Mouse (Mus musculus): Measurements from ENCODE around the gene Cts3.
"Not testable (repeated sequence)": the region's sequence is repeated elsewhere in the genome, so short reads cannot be mapped to it uniquely, and the experiment has no call there.

The Cts3 gene

DNA sequence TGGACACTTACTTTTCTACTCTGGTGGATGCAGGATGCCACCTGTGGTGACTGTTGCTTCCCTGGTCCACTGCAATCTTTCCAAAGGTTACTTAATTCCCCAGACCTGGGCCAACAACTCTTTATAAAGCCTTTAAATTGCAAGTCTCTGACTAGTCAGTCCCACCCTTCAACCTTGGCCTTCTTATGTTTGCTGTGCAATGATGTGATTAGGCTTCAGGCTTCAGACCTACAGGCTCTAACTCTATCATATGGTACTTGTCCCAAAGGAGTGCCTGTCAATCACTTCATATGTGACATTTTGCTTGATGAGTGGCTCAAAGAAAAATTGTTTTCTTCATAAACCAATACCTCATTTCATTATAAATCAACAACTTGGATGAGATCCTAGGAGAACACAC, at the start of gene Cts3:
Cts3 (minus strand) TSS at position 101 of the 400 bp plus-strand sequence.
- no peak for DNase-seq

DNA sequence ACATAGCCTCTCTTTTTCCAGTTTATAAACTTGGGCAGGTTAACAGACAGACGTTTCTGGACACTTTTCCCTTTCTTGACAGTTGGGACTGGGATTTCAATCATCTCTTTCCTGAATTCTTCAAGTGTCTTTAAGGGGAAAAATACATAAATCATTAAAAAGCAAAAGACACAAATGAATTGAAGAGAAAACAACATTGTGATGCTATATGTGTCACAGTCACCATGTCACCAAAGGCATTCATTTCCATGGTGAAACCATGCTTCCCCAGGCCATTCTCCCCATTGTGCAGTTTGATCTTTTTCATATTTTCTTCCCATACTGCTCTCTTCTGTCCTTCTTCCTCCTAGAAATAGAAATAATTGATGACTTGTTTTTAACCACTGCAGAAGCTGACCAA, 1.9 kb downstream of the Cts3 start, which contains the start of gene Gm49352:
Gm49352 (minus strand) TSS at position 101 of the 400 bp plus-strand sequence.
- not testable (repeated sequence) for DNase-seq

DNA sequence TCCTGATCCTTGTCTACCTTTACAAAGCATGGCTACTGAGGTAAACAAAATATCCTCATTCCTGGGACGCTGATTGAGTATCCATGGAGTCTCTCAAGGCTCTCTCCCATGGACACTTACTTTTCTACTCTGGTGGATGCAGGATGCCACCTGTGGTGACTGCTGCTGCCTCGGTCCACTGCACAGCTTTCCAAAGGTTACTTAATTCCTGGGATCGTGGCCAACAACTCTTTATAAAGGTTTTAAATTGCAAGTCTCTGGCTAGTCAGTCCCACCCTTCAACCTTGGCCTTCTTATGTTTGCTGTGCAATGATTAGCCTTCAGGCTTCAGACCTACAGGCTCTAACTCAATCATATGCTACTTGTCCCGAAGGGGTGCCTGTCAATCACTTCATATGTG, 28.3 kb downstream of the Cts3 start, which contains the start of gene Ctsm:
Ctsm (minus strand) TSS at position 209 of the 400 bp plus-strand sequence.
- no peak for DNase-seq

Measured in kidney, postnatal 10 days (tissue).